Mouse (Mus musculus): ENCODE results near the gene Sipa1l1. TPM values are rescaled to one million over a fixed set of nuclear protein-coding genes. Genes with fewer than 3 reads are reported as not detected.

Sipa1l1 gene
- polyA plus RNA-seq, 1 experiment from 2014 or later = 48.5 TPM

GRCm38 (mm10) chr12:82319436-82320131 lies 150.5 kb downstream of the Sipa1l1 start:
- Histone ChIP-seq H3K27ac (ENCODE audit: low read depth, low read length) (no peak overlapping the region), H3K9ac (ENCODE audit: low read length) (no peak overlapping the region), H3K4me3 (ENCODE audit: low read depth, low read length) (no peak overlapping the region), H3K4me2 (ENCODE audit: low read depth, low read length, severe bottlenecking) (no peak overlapping the region), H3K9me3 (ENCODE audit: control insufficient read depth, low read length) (no peaks in the 10 kb centered on the region), H3K4me1 (replicated peaks; ENCODE audit: control insufficient read depth, insufficient read depth, low read length) (no peaks in the 10 kb centered on the region), H3K27me3 (ENCODE audit: control insufficient read depth, insufficient read depth, low read length) (no peaks in the 10 kb centered on the region), H3K36me3 (ENCODE audit: control insufficient read depth, insufficient read depth, low read length) (no peaks in the 10 kb centered on the region)
- 84% methylated on average over 7 of the region's 7 CpGs for WGBS
- ATAC-seq (replicated peaks; ENCODE audit: low FRiP score) = no peak
- DNase-seq (ENCODE audit: low spot score) = no peak

- no peak overlapping the region for H3K27ac ChIP-seq (ENCODE audit: low read depth, low read length)
- 62% methylated on average over 3 of the region's 3 CpGs for WGBS
- H3K9me3 ChIP-seq (ENCODE audit: control insufficient read depth, low read length) = no peaks in the 10 kb centered on the region
- no peak overlapping the region for H3K4me2 ChIP-seq (ENCODE audit: low read depth, low read length, severe bottlenecking)
- no peak for DNase-seq (ENCODE audit: low spot score)
- no peaks in the 10 kb centered on the region for H3K4me1 ChIP-seq (replicated peaks; ENCODE audit: control insufficient read depth, insufficient read depth, low read length)
- H3K27me3 ChIP-seq (ENCODE audit: control insufficient read depth, insufficient read depth, low read length) = no peaks in the 10 kb centered on the region
- no peak for ATAC-seq (replicated peaks; ENCODE audit: low FRiP score)
- no peaks in the 10 kb centered on the region for H3K36me3 ChIP-seq (ENCODE audit: control insufficient read depth, insufficient read depth, low read length)
- H3K4me3 ChIP-seq (ENCODE audit: low read depth, low read length) = no peak overlapping the region
- H3K9ac ChIP-seq (ENCODE audit: low read length) = no peak overlapping the region
Observed at GRCm38 (mm10) chr12:82320204-82320603, 151.1 kb downstream of the Sipa1l1 start.

GRCm38 (mm10) chr12:82321397-82321796 lies 152.3 kb downstream of the Sipa1l1 start:
- Histone ChIP-seq H3K27me3 (ENCODE audit: control insufficient read depth, insufficient read depth, low read length) (no peaks in the 10 kb centered on the region), H3K27ac (ENCODE audit: low read depth, low read length) (no peak overlapping the region), H3K36me3 (ENCODE audit: control insufficient read depth, insufficient read depth, low read length) (no peaks in the 10 kb centered on the region), H3K4me2 (ENCODE audit: low read depth, low read length, severe bottlenecking) (no peak overlapping the region), H3K4me3 (ENCODE audit: low read depth, low read length) (no peak overlapping the region), H3K4me1 (replicated peaks; ENCODE audit: control insufficient read depth, insufficient read depth, low read length) (no peaks in the 10 kb centered on the region), H3K9ac (ENCODE audit: low read length) (no peak overlapping the region), H3K9me3 (ENCODE audit: control insufficient read depth, low read length) (no peaks in the 10 kb centered on the region)
- no peak for DNase-seq (ENCODE audit: low spot score)
- WGBS = 78% methylated on average over 8 of the region's 8 CpGs
- ATAC-seq (replicated peaks; ENCODE audit: low FRiP score) = no peak

GRCm38 (mm10) chr12:82321855-82322254 lies 152.7 kb downstream of the Sipa1l1 start:
- ATAC-seq (replicated peaks; ENCODE audit: low FRiP score) (no peak), DNase-seq (ENCODE audit: low spot score) (no peak)
- Histone ChIP-seq H3K4me2 (ENCODE audit: low read depth, low read length, severe bottlenecking) (no peak overlapping the region), H3K27me3 (ENCODE audit: control insufficient read depth, insufficient read depth, low read length) (no peaks in the 10 kb centered on the region), H3K27ac (ENCODE audit: low read depth, low read length) (no peak overlapping the region), H3K9ac (ENCODE audit: low read length) (no peak overlapping the region), H3K4me1 (replicated peaks; ENCODE audit: control insufficient read depth, insufficient read depth, low read length) (no peaks in the 10 kb centered on the region), H3K36me3 (ENCODE audit: control insufficient read depth, insufficient read depth, low read length) (no peaks in the 10 kb centered on the region), H3K4me3 (ENCODE audit: low read depth, low read length) (no peak overlapping the region), H3K9me3 (ENCODE audit: control insufficient read depth, low read length) (no peaks in the 10 kb centered on the region)
- WGBS = 91% methylated on average over 2 of the region's 2 CpGs

GRCm38 (mm10) chr12:82322759-82323451 lies 153.8 kb downstream of the Sipa1l1 start:
- 76% methylated on average over 7 of the region's 7 CpGs for WGBS
- DNase-seq (ENCODE audit: low spot score) = no peak
- Histone ChIP-seq H3K36me3 (ENCODE audit: control insufficient read depth, insufficient read depth, low read length) (no peaks in the 10 kb centered on the region), H3K4me3 (ENCODE audit: low read depth, low read length) (no peak overlapping the region), H3K27me3 (ENCODE audit: control insufficient read depth, insufficient read depth, low read length) (no peaks in the 10 kb centered on the region), H3K4me2 (ENCODE audit: low read depth, low read length, severe bottlenecking) (no peak overlapping the region), H3K9me3 (ENCODE audit: control insufficient read depth, low read length) (no peaks in the 10 kb centered on the region), H3K9ac (ENCODE audit: low read length) (no peak overlapping the region), H3K27ac (ENCODE audit: low read depth, low read length) (no peak overlapping the region), H3K4me1 (replicated peaks; ENCODE audit: control insufficient read depth, insufficient read depth, low read length) (no peaks in the 10 kb centered on the region)
- no peak for ATAC-seq (replicated peaks; ENCODE audit: low FRiP score)

- no peaks in the 10 kb centered on the region for H3K4me1 ChIP-seq (replicated peaks; ENCODE audit: control insufficient read depth, insufficient read depth, low read length)
- no peak for DNase-seq (ENCODE audit: low spot score)
- no peak overlapping the region for H3K9ac ChIP-seq (ENCODE audit: low read length)
- H3K4me3 ChIP-seq (ENCODE audit: low read depth, low read length) = no peak overlapping the region
- H3K36me3 ChIP-seq (ENCODE audit: control insufficient read depth, insufficient read depth, low read length) = no peaks in the 10 kb centered on the region
- no peaks in the 10 kb centered on the region for H3K9me3 ChIP-seq (ENCODE audit: control insufficient read depth, low read length)
- no peak overlapping the region for H3K4me2 ChIP-seq (ENCODE audit: low read depth, low read length, severe bottlenecking)
- no peak overlapping the region for H3K27ac ChIP-seq (ENCODE audit: low read depth, low read length)
- WGBS = 87% methylated on average over 5 of the region's 5 CpGs
- ATAC-seq (replicated peaks; ENCODE audit: low FRiP score) = no peak
- H3K27me3 ChIP-seq (ENCODE audit: control insufficient read depth, insufficient read depth, low read length) = no peaks in the 10 kb centered on the region
Observed at GRCm38 (mm10) chr12:82324621-82325020, 155.5 kb downstream of the Sipa1l1 start.

- no peak overlapping the region for H3K27ac ChIP-seq (ENCODE audit: low read depth, low read length)
- 89% methylated on average over 3 of the region's 3 CpGs for WGBS
- no peak overlapping the region for H3K9ac ChIP-seq (ENCODE audit: low read length)
- H3K4me1 ChIP-seq (replicated peaks; ENCODE audit: control insufficient read depth, insufficient read depth, low read length) = no peaks in the 10 kb centered on the region
- H3K9me3 ChIP-seq (ENCODE audit: control insufficient read depth, low read length) = no peaks in the 10 kb centered on the region
- no peak for ATAC-seq (replicated peaks; ENCODE audit: low FRiP score)
- DNase-seq (ENCODE audit: low spot score) = no peak
- H3K36me3 ChIP-seq (ENCODE audit: control insufficient read depth, insufficient read depth, low read length) = no peaks in the 10 kb centered on the region
- no peaks in the 10 kb centered on the region for H3K27me3 ChIP-seq (ENCODE audit: control insufficient read depth, insufficient read depth, low read length)
- H3K4me3 ChIP-seq (ENCODE audit: low read depth, low read length) = no peak overlapping the region
- H3K4me2 ChIP-seq (ENCODE audit: low read depth, low read length, severe bottlenecking) = no peak overlapping the region
Observed at GRCm38 (mm10) chr12:82325502-82325901, 156.4 kb downstream of the Sipa1l1 start.

GRCm38 (mm10) chr12:82326438-82326837 lies 157.3 kb downstream of the Sipa1l1 start:
- no peak overlapping the region for H3K9ac ChIP-seq (ENCODE audit: low read length)
- H3K4me3 ChIP-seq (ENCODE audit: low read depth, low read length) = no peak overlapping the region
- WGBS = 69% methylated on average over 8 of the region's 8 CpGs
- no peak overlapping the region for H3K4me2 ChIP-seq (ENCODE audit: low read depth, low read length, severe bottlenecking)
- no peaks in the 10 kb centered on the region for H3K36me3 ChIP-seq (ENCODE audit: control insufficient read depth, insufficient read depth, low read length)
- H3K27me3 ChIP-seq (ENCODE audit: control insufficient read depth, insufficient read depth, low read length) = no peaks in the 10 kb centered on the region
- DNase-seq (ENCODE audit: low spot score) (no peak), ATAC-seq (replicated peaks; ENCODE audit: low FRiP score) (no peak)
- no peaks in the 10 kb centered on the region for H3K4me1 ChIP-seq (replicated peaks; ENCODE audit: control insufficient read depth, insufficient read depth, low read length)
- H3K27ac ChIP-seq (ENCODE audit: low read depth, low read length) = no peak overlapping the region
- H3K9me3 ChIP-seq (ENCODE audit: control insufficient read depth, low read length) = no peaks in the 10 kb centered on the region

- ATAC-seq (replicated peaks; ENCODE audit: low FRiP score) (no peak), DNase-seq (ENCODE audit: low spot score) (no peak)
- Histone ChIP-seq H3K9me3 (ENCODE audit: control insufficient read depth, low read length) (no peaks in the 10 kb centered on the region), H3K4me1 (replicated peaks; ENCODE audit: control insufficient read depth, insufficient read depth, low read length) (no peaks in the 10 kb centered on the region), H3K36me3 (ENCODE audit: control insufficient read depth, insufficient read depth, low read length) (no peaks in the 10 kb centered on the region), H3K4me3 (ENCODE audit: low read depth, low read length) (no peak overlapping the region), H3K4me2 (ENCODE audit: low read depth, low read length, severe bottlenecking) (no peak overlapping the region), H3K9ac (ENCODE audit: low read length) (no peak overlapping the region), H3K27me3 (ENCODE audit: control insufficient read depth, insufficient read depth, low read length) (no peaks in the 10 kb centered on the region), H3K27ac (ENCODE audit: low read depth, low read length) (no peak overlapping the region)
- 100% methylated on average over 1 of the region's 1 CpGs for WGBS
Observed at GRCm38 (mm10) chr12:82328112-82328511, 159.0 kb downstream of the Sipa1l1 start.

Measured in forebrain, embryonic 11.5 days (tissue).